Mouse (Mus musculus) olfactory bulb, adult 2 months (tissue): Measurements from ENCODE around the gene Thnsl2.

Experiments used
- CTCF ChIP-seq: fragments of 200-500 bp; IDR thresholded peaks from 2 replicates; pipeline ENCODE4 v1.5.1; 2012; ENCODE audit warnings: low read depth, mild to moderate bottlenecking, low read length, moderate library complexity; ENCODE audit not compliant: insufficient read depth
- POLR2A ChIP-seq: fragments of 200-500 bp; IDR thresholded peaks from 2 replicates; pipeline ENCODE4 v1.6.1; 2012; ENCODE audit warnings: mild to moderate bottlenecking, low read depth, low read length, moderate library complexity; ENCODE audit not compliant: insufficient read depth

- TF ChIP-seq CTCF (no peak), POLR2A (no peak)
Measured at GRCm38 (mm10) chr6:71193151-71193740, 49.0 kb upstream of the Thnsl2 start.
